Mouse (Mus musculus) stomach, embryonic 14.5 days (tissue): Measurements from ENCODE around the gene Ptgir. TPM values are rescaled to one million over a fixed set of nuclear protein-coding genes. Genes with fewer than 3 reads are reported as not detected.

ENCODE experiments used
- ATAC-seq: fragments of 200-750 bp; cut with Nextera tagmentation; 2 replicates; pipeline ENCODE4 v1.8.0; 2017; ENCODE audit warnings: low read depth, moderate TSS enrichment; ENCODE audit not compliant: insufficient number of reproducible peaks, insufficient read depth, low FRiP score
- H3K27ac ChIP-seq: fragments of 300-500 bp; sonication (generic); 2 replicates; pipeline ENCODE4 v1.5.1; 2014; ENCODE audit warnings: mild to moderate bottlenecking, low read length, moderate library complexity, mixed read lengths
- H3K27me3 ChIP-seq: fragments of 300-500 bp; sonication (generic); 2 replicates; pipeline ENCODE4 v1.6.1; 2014; ENCODE audit warnings: low read length, control low read depth, mixed read lengths; ENCODE audit not compliant: control insufficient read depth, insufficient read depth
- H3K36me3 ChIP-seq: fragments of 300-500 bp; sonication (generic); 2 replicates; pipeline ENCODE4 v1.6.1; 2014; ENCODE audit warnings: mild to moderate bottlenecking, control low read depth, low read length, moderate library complexity, mixed read lengths; ENCODE audit not compliant: control insufficient read depth, insufficient read depth
- H3K4me1 ChIP-seq: fragments of 300-500 bp; sonication (generic); 2 replicates; pipeline ENCODE4 v1.6.1; 2014; ENCODE audit warnings: low read length, control low read depth, mixed read lengths; ENCODE audit not compliant: control insufficient read depth, insufficient read depth
- H3K4me2 ChIP-seq: fragments of 300-500 bp; sonication (generic); replicated peaks from 2 replicates; pipeline ENCODE4 v1.6.1; 2014; ENCODE audit warnings: low read depth, low read length, control low read depth
- H3K4me3 ChIP-seq: fragments of 300-500 bp; sonication (generic); 2 replicates; pipeline ENCODE4 v1.5.1; 2014; ENCODE audit warnings: low read depth, low read length, control low read depth
- H3K9ac ChIP-seq: fragments of 300-500 bp; sonication (generic); replicated peaks from 2 replicates; pipeline ENCODE4 v1.6.1; 2014; ENCODE audit warnings: low read depth, mild to moderate bottlenecking, control low read depth, low read length, moderate library complexity, mixed read lengths
- H3K9me3 ChIP-seq: fragments of 300-500 bp; sonication (generic); 2 replicates; pipeline ENCODE4 v1.6.1; 2016; ENCODE audit warnings: low read depth, low read length, control low read depth; ENCODE audit not compliant: control insufficient read depth
- WGBS: fragments of 180-500 bp; shearing (Covaris S2); extraction: QIAGEN DNeasy Blood & Tissue Kit; methylation state at CpG from one replicate; pipeline ENCODE4 v1.1.7; 2014; 5-methylcytosine and 5-hydroxymethylcytosine counted together
- polyA plus RNA-seq: library from polyadenylated mRNA; unstranded; fragments of >200 nt; fragmentation: Nextera tagmentation; extraction: Ambion mirVana; gene quantifications from 2 replicates; pipeline ENCODE4 v1.2.1, GENCODE M21; 2014

The Ptgir gene
- polyA plus RNA-seq, 1 experiment from 2014 or later: 2.0 TPM

DNA sequence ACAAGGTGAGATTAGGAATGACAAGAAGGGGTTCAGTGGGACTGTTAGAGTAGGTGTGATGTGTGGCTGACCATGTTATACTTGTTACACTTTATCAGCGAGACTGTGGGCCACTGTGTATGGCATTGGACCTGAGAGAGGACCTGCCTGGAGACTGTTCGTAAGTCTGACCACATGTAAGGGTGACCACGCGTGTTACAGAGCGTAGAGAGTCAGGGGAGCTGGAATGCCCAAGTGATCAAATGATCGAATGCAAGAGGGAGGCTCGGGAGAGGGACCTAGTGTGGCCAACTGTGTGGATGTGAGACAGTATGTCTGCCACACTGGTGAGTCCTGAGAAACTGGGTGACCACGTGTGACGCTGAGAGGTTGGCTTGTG lies 13.9 kb upstream of the Ptgir start:
- Histone ChIP-seq H3K4me1 (peaks cover 20% of the 10 kb centered on the region; the same call in 1 of the 2 replicates), H3K27ac (no peak overlapping the region), H3K36me3 (peaks cover 4% of the 10 kb centered on the region), H3K4me2 (peak overlapping the region; percentile 59), H3K9ac (no peak overlapping the region), H3K27me3 (no peaks in the 10 kb centered on the region), H3K4me3 (peak overlapping the region; percentile 26), H3K9me3 (no peaks in the 10 kb centered on the region)
- 42% methylated on average over 9 of the region's 9 CpGs for WGBS
- ATAC-seq: no peak

DNA sequence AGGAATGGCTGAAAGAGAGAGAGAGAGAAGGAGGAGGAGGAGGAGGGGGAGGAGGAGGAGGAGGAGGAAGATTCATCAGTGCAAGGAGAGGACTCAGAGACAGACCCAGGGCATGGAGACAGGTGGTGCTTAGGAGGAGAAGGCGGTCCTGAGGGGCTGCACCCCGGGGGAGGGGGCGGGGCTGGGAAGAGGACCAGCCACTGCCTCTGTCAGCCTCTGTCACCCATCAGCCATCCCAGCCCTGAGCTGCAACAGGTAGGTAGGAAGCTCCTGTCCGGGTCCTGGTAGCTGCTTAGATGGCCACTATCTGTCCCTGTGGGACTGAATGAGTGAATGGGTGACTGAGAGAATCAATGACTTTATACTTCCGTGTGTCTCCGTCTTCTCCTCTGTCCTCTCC lies 12.7 kb upstream of the Ptgir start:
- H3K4me1 ChIP-seq: peaks cover 20% of the 10 kb centered on the region; the same call in 1 of the 2 replicates
- no peak overlapping the region for H3K27ac ChIP-seq
- no peaks in the 10 kb centered on the region for H3K9me3 ChIP-seq
- no peak overlapping the region for H3K9ac ChIP-seq
- 12% methylated on average over 6 of the region's 6 CpGs for WGBS
- no peaks in the 10 kb centered on the region for H3K27me3 ChIP-seq
- no peak for ATAC-seq
- H3K4me2 ChIP-seq: no peak overlapping the region; the same call in 1 of the 2 replicates
- H3K4me3 ChIP-seq: no peak overlapping the region
- H3K36me3 ChIP-seq: no peaks in the 10 kb centered on the region; the same call in 1 of the 2 replicates

DNA sequence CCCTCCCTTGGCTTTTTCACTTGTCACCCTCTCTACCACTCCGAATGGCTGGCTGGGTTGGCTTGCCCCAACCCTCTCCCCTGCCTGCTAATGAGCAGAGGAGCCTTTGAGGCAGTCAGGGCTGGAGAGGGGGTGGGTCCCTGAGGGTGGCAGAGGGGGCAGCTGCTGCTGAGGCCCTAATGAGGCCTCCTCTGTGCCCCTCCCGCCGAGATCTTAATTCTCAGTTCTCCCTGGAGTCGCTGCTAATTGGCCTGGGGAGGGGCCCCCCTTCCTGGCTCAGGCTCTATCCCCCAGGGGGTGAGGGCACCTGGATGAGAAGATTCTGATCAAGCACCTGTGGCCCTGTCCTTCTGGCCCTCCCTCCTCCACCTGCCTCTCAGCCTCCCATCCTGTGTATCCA lies 12.0 kb upstream of the Ptgir start:
- Histone ChIP-seq H3K9ac (no peak overlapping the region), H3K4me2 (0 out of 2 replicates have a peak overlapping the region, but pooled peaks have one; percentile 5), H3K4me1 (peaks cover 20% of the 10 kb centered on the region; the same call in 1 of the 2 replicates), H3K4me3 (no peak overlapping the region), H3K9me3 (no peaks in the 10 kb centered on the region), H3K27ac (no peak overlapping the region), H3K27me3 (no peaks in the 10 kb centered on the region), H3K36me3 (no peaks in the 10 kb centered on the region)
- ATAC-seq: no peak
- WGBS: 16% methylated on average over 4 of the region's 4 CpGs

DNA sequence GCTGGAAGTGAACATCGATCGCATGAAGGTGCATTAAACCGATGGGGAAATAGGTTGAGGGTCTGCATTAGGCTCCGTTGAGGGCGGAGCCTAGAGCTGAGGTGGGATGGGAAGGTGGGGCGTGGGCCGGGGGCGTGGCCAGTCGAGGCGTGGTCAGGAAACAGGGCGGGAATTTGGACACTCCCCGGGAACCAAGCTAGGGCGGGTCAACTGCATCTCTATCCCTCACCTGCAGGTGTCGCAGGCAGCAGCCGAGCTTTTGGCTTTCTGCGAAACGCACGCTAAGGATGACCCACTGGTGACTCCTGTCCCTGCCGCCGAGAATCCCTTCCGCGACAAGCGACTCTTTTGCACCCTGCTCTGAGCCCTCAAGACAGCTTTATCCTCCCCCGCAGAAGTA lies 11.3 kb upstream of the Ptgir start:
- ATAC-seq: no peak
- WGBS: under 1% methylated on average over 24 of the region's 24 CpGs
- no peak overlapping the region for H3K27ac ChIP-seq

DNA sequence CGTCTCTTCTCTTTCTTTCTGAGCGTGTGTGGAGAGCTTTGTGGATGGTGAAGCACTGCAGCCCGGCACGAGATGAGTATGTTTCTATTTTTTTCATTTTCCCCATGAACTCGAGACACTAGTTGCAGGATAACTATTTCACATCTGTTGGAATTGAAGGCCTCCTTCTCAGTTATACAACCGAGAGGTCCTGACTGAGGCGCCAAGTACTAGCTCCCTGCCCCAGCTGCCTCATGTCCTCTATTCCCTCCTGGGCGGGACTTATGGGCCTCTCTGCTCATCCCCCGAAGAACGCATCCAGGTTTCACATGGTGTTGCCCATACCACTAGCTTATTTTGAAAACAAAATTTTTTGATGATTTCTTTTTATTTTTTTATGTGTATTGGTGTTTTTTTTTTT lies 10.8 kb upstream of the Ptgir start:
- Histone ChIP-seq H3K36me3 (no peaks in the 10 kb centered on the region), H3K4me1 (peaks cover 18% of the 10 kb centered on the region; the same call in 1 of the 2 replicates), H3K4me3 (peak overlapping the region; percentile 9; the same call in 1 of the 2 replicates), H3K9me3 (no peaks in the 10 kb centered on the region), H3K4me2 (peak overlapping the region; percentile 40), H3K9ac (no peak overlapping the region), H3K27me3 (no peaks in the 10 kb centered on the region), H3K27ac (no peak overlapping the region)
- 25% methylated on average over 10 of the region's 10 CpGs for WGBS
- no peak for ATAC-seq

More for the DNA sequence above, 11.3 kb upstream of the Ptgir start:
- Histone ChIP-seq H3K36me3 (no peaks in the 10 kb centered on the region), H3K4me2 (peak overlapping the region; percentile 40), H3K9ac (no peak overlapping the region), H3K4me3 (peak overlapping the region; percentile 9; the same call in 1 of the 2 replicates), H3K4me1 (peaks cover 20% of the 10 kb centered on the region; the same call in 1 of the 2 replicates), H3K27me3 (no peaks in the 10 kb centered on the region), H3K9me3 (no peaks in the 10 kb centered on the region)

DNA sequence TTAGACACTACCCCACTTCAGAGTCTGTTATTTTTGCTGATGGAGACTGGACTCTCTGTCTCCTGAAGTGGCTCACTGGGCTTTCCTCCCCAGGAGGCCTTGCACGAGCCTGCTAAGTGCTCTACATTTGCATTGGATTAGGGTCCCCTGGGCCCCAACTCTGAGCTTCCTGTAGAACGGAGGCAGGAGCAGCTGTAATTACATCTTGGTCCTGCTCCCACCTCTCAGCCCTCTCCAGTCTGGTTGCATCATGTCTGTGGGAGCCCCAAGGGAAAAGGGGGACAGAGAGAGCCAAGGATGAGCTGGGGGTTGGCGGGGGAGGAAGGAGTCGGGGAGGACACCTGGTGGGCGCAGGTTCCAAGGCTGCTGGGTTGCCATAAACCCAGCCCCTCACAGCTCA lies 5.8 kb upstream of the Ptgir start:
- H3K27me3 ChIP-seq: no peaks in the 10 kb centered on the region
- H3K27ac ChIP-seq: no peak overlapping the region
- no peak overlapping the region for H3K4me3 ChIP-seq
- H3K4me2 ChIP-seq: no peak overlapping the region
- ATAC-seq: no peak
- peaks cover 7% of the 10 kb centered on the region for H3K4me1 ChIP-seq
- whole genome bisulfite sequencing: 42% methylated on average over 5 of the region's 5 CpGs
- no peaks in the 10 kb centered on the region for H3K36me3 ChIP-seq
- H3K9ac ChIP-seq: no peak overlapping the region
- no peaks in the 10 kb centered on the region for H3K9me3 ChIP-seq

DNA sequence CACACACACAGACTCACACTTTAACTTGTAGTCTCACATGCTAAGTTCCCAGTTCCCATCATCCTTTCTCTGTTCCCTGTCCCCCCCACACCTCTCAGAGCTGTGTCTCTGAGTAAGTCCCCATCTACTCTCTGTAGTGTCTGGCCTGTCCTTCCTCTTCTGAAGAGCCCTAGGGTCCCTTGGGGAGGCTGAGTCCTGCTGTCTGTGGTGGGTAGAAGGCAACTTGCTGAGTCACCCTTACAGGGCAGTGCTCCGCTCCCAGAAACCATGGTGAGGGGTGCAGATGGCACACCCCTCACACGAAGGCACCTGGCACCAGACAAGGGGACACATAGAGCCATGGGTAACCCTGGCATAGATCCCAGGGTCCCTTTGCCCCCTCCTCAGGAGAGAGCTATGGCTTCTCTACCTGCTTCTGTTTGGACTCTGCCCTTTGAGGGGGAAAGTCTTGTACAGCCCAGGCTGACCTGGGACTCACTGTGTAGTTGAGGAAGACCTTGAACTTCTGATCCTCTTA lies 2.8 kb upstream of the Ptgir start:
- no peak overlapping the region for H3K4me3 ChIP-seq
- no peak overlapping the region for H3K27ac ChIP-seq
- H3K36me3 ChIP-seq: no peaks in the 10 kb centered on the region
- no peak overlapping the region for H3K4me2 ChIP-seq
- no peak for ATAC-seq
- H3K27me3 ChIP-seq: no peaks in the 10 kb centered on the region
- no peaks in the 10 kb centered on the region for H3K9me3 ChIP-seq
- H3K4me1 ChIP-seq: peaks cover 29% of the 10 kb centered on the region
- 85% methylated on average over 2 of the region's 2 CpGs for WGBS
- no peak overlapping the region for H3K9ac ChIP-seq

DNA sequence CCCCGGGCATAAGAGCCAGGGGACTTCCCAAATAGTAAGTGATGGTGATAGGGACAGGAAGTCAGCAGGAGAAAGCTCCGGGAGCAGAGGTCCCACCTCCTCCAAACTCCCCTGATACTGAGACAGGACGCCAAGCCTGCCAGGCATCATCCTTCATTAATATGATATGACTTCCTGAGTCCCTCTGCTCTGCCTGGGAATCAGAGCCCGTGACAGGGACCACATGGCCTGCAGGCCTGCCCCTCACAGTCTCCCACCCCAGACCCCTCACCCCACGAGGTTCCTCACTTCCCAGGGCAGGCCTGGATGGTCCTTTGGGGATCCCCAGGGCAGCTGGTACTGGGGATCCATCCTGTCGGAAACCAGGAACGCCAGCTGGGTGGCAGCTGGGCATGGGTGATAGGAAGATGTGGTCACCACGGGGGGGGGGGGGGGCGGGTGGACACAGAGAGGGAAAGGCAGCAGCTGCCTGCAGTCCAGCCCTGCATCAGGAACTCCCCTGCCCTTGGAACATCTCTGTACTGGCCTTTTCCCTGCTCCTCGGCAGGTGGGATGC lies 2.1 kb upstream of the Ptgir start:
- Histone ChIP-seq H3K9ac (no peak overlapping the region), H3K9me3 (no peaks in the 10 kb centered on the region), H3K4me1 (peaks cover 35% of the 10 kb centered on the region), H3K4me2 (no peak overlapping the region), H3K36me3 (no peaks in the 10 kb centered on the region), H3K4me3 (no peak overlapping the region), H3K27me3 (no peaks in the 10 kb centered on the region), H3K27ac (no peak overlapping the region)
- ATAC-seq: no peak
- 39% methylated on average over 10 of the region's 10 CpGs for WGBS
